Mouse (Mus musculus) liver, embryonic 13.5 days (tissue): ENCODE data around the gene Rdh9. TPM values are rescaled to one million over a fixed set of nuclear protein-coding genes. Genes with fewer than 3 reads are reported as not detected.
"Not testable (repeated sequence)": the region's sequence is repeated elsewhere in the genome, so short reads cannot be mapped to it uniquely, and the experiment has no call there.

Source experiments
- ATAC-seq: fragments of 200-750 bp; cut with Nextera tagmentation; 2 replicates; pipeline ENCODE4 v1.8.0; 2017; ENCODE audit warnings: low read depth, mild to moderate bottlenecking, moderate number of reproducible peaks, moderate library complexity
- DNase-seq: peaks from one replicate; pipeline ENCODE4 v3.0.0; 2022
- H3K27ac ChIP-seq: fragments of 300-500 bp; sonication (generic); 2 replicates; pipeline ENCODE4 v1.5.1; 2015; ENCODE audit warnings: moderate library complexity, mild to moderate bottlenecking, inconsistent platforms
- H3K27me3 ChIP-seq: fragments of 300-500 bp; sonication (generic); 2 replicates; pipeline ENCODE4 v1.6.1; 2015; ENCODE audit warnings: mild to moderate bottlenecking, inconsistent platforms
- H3K36me3 ChIP-seq: fragments of 300-500 bp; sonication (generic); 2 replicates; pipeline ENCODE4 v1.6.1; 2015; ENCODE audit warnings: mild to moderate bottlenecking, inconsistent platforms
- H3K4me1 ChIP-seq: fragments of 300-500 bp; sonication (generic); replicated peaks from 2 replicates; pipeline ENCODE4 v1.6.1; 2015; ENCODE audit warnings: inconsistent platforms
- H3K4me2 ChIP-seq: fragments of 300-500 bp; sonication (generic); 2 replicates; pipeline ENCODE4 v1.6.1; 2015; ENCODE audit warnings: inconsistent platforms, mild to moderate bottlenecking, moderate library complexity
- H3K4me3 ChIP-seq: fragments of 300-500 bp; sonication (generic); replicated peaks from 2 replicates; pipeline ENCODE4 v1.5.1; 2015; ENCODE audit warnings: mild to moderate bottlenecking, inconsistent platforms
- H3K9ac ChIP-seq: fragments of 300-500 bp; sonication (generic); 2 replicates; pipeline ENCODE4 v1.6.1; 2015; ENCODE audit warnings: mild to moderate bottlenecking, inconsistent platforms
- H3K9me3 ChIP-seq: fragments of 300-500 bp; sonication (generic); replicated peaks from 2 replicates; pipeline ENCODE4 v1.6.1; 2016; ENCODE audit warnings: inconsistent platforms
- WGBS: fragments of 180-500 bp; shearing (Covaris S2); methylation state at CpG from one replicate; pipeline ENCODE4 v1.1.7; 2015; ENCODE audit not compliant: insufficient replicate concordance; 5-methylcytosine and 5-hydroxymethylcytosine counted together
- polyA plus RNA-seq: library from polyadenylated mRNA; unstranded; fragments of >200 nt; fragmentation: Nextera tagmentation; extraction: Ambion mirVana; gene quantifications from 2 replicates; pipeline ENCODE4 v1.2.1, GENCODE M21; 2015

Rdh9 gene
- polyA plus RNA-seq, 1 experiment from 2014 or later = not detected

DNA sequence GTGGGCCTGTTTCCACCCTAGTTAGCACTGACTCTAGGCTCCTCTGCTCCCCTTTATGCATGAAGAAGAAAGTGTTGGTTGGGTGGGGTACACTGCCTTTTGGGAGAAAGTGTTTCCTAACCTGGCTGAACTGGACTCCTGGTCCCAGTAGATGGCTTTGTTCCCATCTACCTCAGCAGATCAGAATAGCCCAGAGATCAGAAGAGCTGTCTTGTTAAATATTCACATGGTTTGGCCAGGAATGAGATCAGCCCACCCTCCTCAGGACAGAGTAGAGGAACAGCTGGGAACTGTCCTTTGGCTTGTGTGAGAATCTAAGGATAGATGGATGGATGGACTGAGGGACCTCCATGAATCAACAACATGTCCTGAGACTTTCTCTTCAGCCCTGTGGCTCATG, 39.7 kb downstream of the Rdh9 start:
- Histone ChIP-seq H3K4me1 (no peaks in the 10 kb centered on the region), H3K4me2 (no peak overlapping the region), H3K9me3 (no peaks in the 10 kb centered on the region), H3K4me3 (no peak overlapping the region), H3K27me3 (no peaks in the 10 kb centered on the region), H3K27ac (no peak overlapping the region), H3K9ac (no peak overlapping the region), H3K36me3 (no peaks in the 10 kb centered on the region)
- no peak for ATAC-seq
- DNase-seq = no peak

DNA sequence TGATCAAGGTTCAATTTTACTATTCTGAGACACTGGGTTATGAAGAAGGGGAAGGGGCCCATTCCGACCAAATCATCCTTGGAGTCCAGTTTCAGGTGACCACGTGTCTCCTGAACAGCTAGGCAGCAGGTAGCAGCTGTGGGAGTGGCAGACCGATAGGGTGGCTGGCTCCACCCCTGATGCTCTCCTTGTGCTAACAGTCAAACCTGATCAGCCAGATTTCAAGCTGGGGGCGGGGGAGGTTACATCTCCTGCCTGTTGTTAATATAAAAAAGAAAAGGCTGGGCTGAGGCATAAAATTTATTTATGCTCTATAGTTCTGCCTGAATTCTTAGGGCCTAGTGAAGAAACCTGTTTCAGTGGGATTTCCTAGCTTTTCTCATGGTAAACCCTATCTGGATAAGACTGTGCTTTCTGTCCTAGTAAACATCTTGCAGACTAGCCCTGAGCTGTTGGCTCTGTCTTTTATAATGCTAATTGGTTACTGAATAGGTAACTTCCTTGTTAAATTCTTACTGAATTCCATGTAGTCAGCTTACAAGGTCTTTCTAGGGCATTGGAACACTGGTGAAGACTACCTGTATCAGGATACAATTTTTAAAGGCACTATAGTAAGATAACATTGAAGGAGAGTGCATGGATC, 41.2 kb downstream of the Rdh9 start:
- not testable (repeated sequence) for H3K27ac ChIP-seq, H3K4me3 ChIP-seq, H3K27me3 ChIP-seq, H3K4me2 ChIP-seq, H3K36me3 ChIP-seq, H3K4me1 ChIP-seq, DNase-seq, H3K9ac ChIP-seq, H3K9me3 ChIP-seq, ATAC-seq
- 57% methylated on average over 4 of the region's 4 CpGs for WGBS

DNA sequence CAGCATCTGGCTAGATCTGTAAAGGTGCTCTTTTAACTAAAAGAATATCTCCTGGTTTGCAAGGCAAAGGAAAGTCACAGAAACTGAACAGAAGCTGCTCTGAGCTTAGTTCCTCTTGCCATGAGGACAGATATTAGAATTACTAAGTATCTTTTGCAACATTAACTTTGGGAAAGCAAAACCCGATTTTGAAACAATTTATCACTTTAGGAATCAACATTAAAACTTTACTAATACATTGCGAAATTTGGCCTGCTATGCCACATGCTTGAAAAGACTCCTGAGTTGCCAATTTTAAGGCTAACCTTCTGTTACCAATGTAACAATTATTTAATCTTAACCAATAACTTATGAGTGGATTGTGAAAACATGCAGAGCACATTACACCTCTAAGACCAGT, 45.6 kb downstream of the Rdh9 start:
- H3K4me2 ChIP-seq, H3K27ac ChIP-seq, H3K4me1 ChIP-seq, H3K36me3 ChIP-seq, ATAC-seq, H3K27me3 ChIP-seq, DNase-seq, H3K9ac ChIP-seq, H3K4me3 ChIP-seq, H3K9me3 ChIP-seq: not testable (repeated sequence)
- 67% methylated on average over 2 of the region's 2 CpGs for WGBS

DNA sequence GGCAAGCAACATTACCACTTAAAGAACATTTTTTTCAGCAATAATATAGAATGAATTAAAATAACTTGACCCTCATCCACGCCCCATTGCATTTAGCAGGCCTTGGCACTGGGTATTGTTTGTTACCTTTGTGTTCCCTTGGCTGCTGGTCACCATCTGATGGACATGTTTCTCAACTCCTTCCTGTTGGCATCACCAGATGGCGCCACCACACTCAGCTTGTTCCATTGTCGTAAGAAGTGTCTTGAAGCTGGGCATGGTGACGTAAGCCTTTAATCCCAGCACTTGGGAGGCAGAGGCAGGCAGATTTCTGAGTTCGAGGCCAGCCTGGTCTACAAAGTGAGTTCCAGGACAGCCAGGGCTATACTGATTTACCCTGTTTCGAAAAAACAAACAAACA, 49.2 kb downstream of the Rdh9 start:
- no peaks in the 10 kb centered on the region for H3K36me3 ChIP-seq
- H3K4me2 ChIP-seq = no peak overlapping the region
- no peaks in the 10 kb centered on the region for H3K4me1 ChIP-seq
- H3K27me3 ChIP-seq = no peaks in the 10 kb centered on the region
- no peak for DNase-seq
- H3K4me3 ChIP-seq = no peak overlapping the region
- 48% methylated on average over 6 of the region's 6 CpGs for WGBS
- H3K27ac ChIP-seq = no peak overlapping the region
- no peak for ATAC-seq
- H3K9ac ChIP-seq = no peak overlapping the region
- H3K9me3 ChIP-seq = no peaks in the 10 kb centered on the region

DNA sequence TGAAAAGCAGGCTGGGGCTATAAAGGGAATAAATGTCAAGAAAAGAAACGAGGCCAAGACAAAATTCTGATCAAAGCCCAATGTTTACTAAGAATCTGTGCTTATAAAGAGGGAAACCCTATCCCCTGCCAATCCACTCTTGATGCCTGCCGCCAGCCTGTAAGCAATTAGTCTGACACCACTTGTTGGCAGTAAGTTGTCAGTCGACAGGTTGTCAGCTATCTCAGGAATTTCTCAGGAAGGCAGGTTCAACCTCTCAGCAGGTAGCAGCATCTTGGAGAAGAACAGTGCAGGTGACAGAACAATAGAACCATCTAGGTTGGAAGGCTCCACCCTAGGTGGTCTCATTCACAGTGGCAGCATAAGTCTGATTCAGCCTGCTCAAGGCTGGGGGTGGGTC, 52.9 kb downstream of the Rdh9 start:
- Histone ChIP-seq H3K4me1 (no peaks in the 10 kb centered on the region), H3K4me2 (no peak overlapping the region), H3K27me3 (no peaks in the 10 kb centered on the region), H3K9ac (no peak overlapping the region), H3K9me3 (no peaks in the 10 kb centered on the region), H3K27ac (no peak overlapping the region), H3K36me3 (no peaks in the 10 kb centered on the region), H3K4me3 (no peak overlapping the region)
- ATAC-seq (no peak), DNase-seq (no peak)
- whole genome bisulfite sequencing = 56% methylated on average over 3 of the region's 3 CpGs

DNA sequence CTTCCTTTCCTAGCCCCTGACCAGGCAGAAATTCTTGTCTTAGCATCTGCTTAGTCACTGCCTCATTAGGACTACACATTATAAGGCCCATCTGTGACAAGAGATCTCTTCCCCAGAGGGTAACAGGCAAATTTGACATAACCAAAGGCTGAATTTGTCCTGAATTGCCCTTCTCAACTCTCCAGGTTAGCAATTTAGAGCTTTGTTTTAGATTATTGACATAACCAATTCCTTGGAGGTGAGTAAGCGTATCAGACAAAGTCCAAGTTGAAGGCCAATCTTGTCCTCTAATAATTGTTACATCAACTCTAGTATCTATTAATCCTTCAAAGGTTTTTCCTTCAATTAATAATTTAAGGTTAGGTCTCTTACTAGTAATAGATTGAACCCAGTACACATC, 58.0 kb downstream of the Rdh9 start:
- ATAC-seq, H3K4me2 ChIP-seq, H3K4me1 ChIP-seq, DNase-seq, H3K27me3 ChIP-seq, H3K4me3 ChIP-seq, H3K36me3 ChIP-seq, H3K27ac ChIP-seq, H3K9ac ChIP-seq, H3K9me3 ChIP-seq: not testable (repeated sequence)
- 83% methylated on average over 1 of the region's 1 CpGs for WGBS

DNA sequence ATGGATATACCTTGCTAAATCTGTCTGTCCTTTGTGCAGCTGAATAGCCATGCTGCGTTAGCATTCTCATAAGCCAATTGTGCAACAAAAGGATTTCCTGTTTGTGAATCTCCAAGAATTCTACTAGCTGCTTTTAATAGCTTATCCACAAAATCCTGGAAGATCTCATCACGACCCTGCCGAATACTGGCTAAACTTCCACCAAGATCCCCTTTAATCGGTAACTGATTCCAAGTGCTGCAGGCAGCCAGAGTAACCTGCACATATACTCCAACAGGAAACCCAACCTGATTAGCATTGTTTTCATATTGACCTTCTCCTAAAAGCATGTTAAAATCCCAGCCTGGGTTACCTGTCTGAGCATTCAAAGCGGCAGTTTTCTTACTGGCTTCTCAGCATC, 59.1 kb downstream of the Rdh9 start:
- Histone ChIP-seq H3K27me3 (no peaks in the 10 kb centered on the region), H3K4me3 (no peak overlapping the region), H3K4me2 (no peak overlapping the region), H3K4me1 (no peaks in the 10 kb centered on the region), H3K27ac (no peak overlapping the region), H3K36me3 (no peaks in the 10 kb centered on the region), H3K9me3 (no peaks in the 10 kb centered on the region; the same call in 1 of the 2 replicates), H3K9ac (no peak overlapping the region)
- WGBS = 70% methylated on average over 5 of the region's 5 CpGs
- DNase-seq (no peak), ATAC-seq (no peak)

DNA sequence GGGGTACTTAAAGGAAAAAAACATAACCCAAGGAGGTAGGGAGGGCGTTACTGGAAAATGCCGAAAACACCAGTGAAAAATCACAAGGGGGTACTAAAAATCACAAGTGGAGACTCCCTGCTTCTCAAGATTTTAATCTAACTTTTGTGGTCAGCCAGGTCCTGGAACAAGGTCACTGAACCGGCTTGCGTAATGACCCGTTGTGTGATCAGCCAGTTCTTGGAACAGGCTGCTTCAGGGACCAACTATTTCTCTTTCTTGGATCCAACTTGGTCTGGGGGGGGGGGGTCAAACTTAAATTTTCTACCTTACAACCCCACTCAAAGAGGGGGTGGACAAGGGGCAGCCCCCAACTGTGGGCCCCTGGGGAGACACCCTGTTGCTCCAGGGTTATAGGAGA, 61.6 kb downstream of the Rdh9 start:
- H3K36me3 ChIP-seq, ATAC-seq, H3K4me3 ChIP-seq, H3K4me2 ChIP-seq, H3K9me3 ChIP-seq, H3K27ac ChIP-seq, H3K4me1 ChIP-seq, H3K27me3 ChIP-seq, DNase-seq, H3K9ac ChIP-seq: not testable (repeated sequence)
- WGBS = 66% methylated on average over 5 of the region's 5 CpGs

DNA sequence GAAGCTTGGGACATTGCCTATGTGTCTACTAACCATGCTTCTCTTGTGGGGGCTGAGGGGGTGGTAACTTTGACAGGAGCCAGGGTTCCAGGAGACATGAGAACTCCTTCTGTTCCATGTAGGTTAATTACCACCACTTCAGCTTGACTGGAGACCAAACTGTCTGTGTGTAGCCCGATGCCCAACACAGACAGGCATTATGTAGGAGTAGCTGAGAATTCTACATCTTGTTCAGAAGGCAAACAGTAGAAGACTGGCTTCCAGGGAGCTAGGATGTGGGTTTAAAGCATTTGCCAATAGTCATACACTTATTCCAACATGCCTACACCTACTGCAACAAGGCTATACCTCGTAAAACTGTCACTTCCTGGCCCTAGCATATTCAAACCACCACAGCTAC, 62.4 kb downstream of the Rdh9 start:
- no peak for ATAC-seq
- no peaks in the 10 kb centered on the region; the same call in 1 of the 2 replicates for H3K9me3 ChIP-seq
- H3K27me3 ChIP-seq = no peaks in the 10 kb centered on the region
- DNase-seq = no peak
- no peak overlapping the region for H3K9ac ChIP-seq
- H3K27ac ChIP-seq = no peak overlapping the region
- no peak overlapping the region for H3K4me2 ChIP-seq
- no peaks in the 10 kb centered on the region for H3K4me1 ChIP-seq
- WGBS = 56% methylated on average over 2 of the region's 2 CpGs
- H3K4me3 ChIP-seq = no peak overlapping the region
- no peaks in the 10 kb centered on the region for H3K36me3 ChIP-seq

DNA sequence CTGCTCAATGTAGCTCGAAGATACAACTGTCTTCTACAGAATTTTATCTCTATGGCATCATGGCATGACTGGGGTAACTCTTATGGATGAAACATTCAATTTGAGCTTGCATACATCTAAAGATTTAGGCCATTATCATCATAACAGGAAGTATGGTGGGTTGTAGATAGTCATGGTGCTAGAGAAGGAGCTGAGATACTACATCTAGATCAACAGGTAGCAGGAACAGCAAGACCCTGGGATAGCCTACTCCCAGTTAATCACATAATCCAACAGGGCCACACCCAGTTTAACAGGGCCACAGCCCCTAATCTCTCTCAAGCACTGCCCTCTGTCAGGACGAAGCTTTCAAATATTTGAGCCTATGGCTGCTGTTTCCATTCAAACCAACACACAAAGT, 64.6 kb downstream of the Rdh9 start:
- no peak for ATAC-seq
- no peaks in the 10 kb centered on the region for H3K36me3 ChIP-seq
- H3K4me1 ChIP-seq = no peaks in the 10 kb centered on the region
- no peak overlapping the region for H3K4me3 ChIP-seq
- WGBS = 37% methylated on average over 2 of the region's 2 CpGs
- H3K4me2 ChIP-seq = no peak overlapping the region
- no peak for DNase-seq
- H3K27me3 ChIP-seq = no peaks in the 10 kb centered on the region
- no peaks in the 10 kb centered on the region; the same call in 1 of the 2 replicates for H3K9me3 ChIP-seq
- H3K27ac ChIP-seq = no peak overlapping the region
- H3K9ac ChIP-seq = no peak overlapping the region
